Mouse (Mus musculus): Measurements from ENCODE around the gene Tmem265.

Tmem265 gene

DNA sequence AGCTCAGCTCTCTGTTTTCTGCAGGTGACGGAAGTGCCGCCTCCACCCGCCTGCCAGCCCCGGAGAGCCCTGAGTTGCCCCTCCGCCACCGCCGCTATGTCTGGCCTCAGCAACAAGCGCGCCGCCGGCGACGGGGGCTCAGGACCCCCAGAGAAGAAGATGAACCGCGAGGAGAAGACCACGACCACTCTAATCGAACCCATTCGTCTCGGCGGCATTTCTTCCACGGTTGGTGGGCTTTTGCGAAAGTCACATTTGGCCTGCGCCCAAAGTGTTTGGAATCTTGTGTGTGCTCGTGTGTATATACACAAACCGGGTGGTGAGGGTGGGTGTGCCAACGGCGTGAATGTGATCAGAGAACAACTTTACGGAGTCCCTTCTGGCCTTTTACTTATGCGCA lies 27.7 kb downstream of the Tmem265 start:
- no peak for DNase-seq (ENCODE audit: low spot score)

- DNase-seq (ENCODE audit: low spot score): no peak
Observed at GRCm38 (mm10) chr7:127589637-127590036, 28.4 kb downstream of the Tmem265 start.

DNA sequence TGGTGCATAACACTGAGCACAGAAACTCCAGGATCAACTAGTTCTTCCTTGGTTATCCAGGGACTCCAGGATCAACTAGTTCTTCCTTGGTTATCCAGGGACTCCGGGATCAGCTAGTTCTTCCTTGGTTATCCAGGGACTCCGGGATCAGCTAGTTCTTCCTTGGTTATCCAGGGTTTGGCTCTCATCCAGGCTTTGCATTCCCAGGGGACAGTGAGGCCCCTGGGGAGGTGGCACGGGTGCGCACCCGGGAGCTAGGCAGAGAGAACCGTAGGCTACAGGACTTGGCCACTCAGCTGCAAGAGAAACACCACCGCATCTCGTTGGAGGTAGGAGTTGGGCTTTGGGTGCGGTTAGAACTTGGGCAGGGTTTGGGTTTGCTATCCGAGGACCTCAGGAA lies 29.9 kb downstream of the Tmem265 start:
- no peak for DNase-seq (ENCODE audit: low spot score)

- no peak for DNase-seq (ENCODE audit: low spot score)
Observed at GRCm38 (mm10) chr7:127592575-127592974, 31.4 kb downstream of the Tmem265 start.

- no peak for DNase-seq (ENCODE audit: low spot score)
Observed at GRCm38 (mm10) chr7:127596747-127597146, 35.6 kb downstream of the Tmem265 start.

GRCm38 (mm10) chr7:127600612-127601011 lies 39.4 kb downstream of the Tmem265 start:
- DNase-seq (ENCODE audit: low spot score): no peak

DNA sequence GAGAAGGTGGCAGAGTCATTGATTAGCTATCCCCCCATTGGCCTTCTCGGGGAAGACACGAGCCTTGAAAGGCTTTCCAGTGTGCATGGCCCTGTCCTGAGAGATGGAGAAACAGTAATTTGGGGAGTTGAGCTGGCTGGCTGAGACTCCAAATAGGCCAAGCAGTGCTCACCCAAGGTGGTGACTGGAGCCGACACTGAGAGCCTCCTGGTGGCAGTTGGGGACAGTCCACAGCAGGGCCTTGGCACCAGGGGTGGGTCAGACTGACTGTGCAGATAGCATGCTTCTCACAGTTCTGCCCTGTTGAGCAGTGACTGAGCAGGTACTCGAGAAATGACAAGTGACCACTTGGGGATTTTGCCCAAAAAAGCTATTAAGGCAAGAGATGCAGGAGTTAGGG lies 40.5 kb downstream of the Tmem265 start:
- no peak for DNase-seq (ENCODE audit: low spot score)

GRCm38 (mm10) chr7:127602903-127603302 lies 41.7 kb downstream of the Tmem265 start:
- no peak for DNase-seq (ENCODE audit: low spot score)

DNA sequence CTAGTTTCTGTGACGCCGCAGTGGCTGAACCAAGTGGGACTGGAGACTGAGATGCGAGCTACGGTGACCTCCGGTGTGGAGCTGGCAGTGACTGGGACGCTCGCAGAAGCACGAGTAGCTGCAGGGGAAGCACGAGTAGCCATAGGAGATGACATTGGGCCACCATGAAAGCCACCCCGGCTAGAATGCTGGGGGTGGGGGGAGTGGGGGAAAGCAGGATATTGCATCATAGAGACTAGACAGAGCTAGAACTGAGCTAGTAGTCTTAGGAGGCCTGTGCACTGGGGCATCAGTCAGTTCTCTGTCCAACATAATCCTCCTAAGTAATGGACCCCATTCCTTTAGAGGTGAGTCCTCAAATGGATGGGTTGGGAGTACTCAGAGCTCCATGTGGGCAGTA lies 43.1 kb downstream of the Tmem265 start:
- DNase-seq (ENCODE audit: low spot score): no peak

- DNase-seq (ENCODE audit: low spot score): no peak
Observed at GRCm38 (mm10) chr7:127607150-127607549, 46.0 kb downstream of the Tmem265 start.

DNA sequence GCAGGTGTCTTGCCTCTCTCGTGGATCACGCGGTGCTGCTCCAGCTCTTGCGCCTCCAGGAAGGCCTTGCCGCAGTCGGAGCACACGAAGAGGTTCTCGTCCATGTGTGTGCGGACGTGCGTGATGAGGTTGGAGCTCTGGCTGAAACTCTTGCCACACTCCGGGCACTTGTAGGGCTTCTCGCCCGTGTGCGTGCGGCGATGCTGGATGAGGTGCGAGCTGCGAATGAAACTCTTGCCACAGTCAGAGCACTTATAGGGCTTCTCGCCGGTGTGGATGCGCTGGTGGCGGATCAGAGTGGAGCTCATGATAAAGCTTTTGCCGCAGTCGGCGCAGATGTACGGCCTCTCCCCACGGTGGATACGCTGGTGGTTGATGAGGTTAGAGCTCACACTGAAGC lies 49.8 kb downstream of the Tmem265 start:
- no peak for DNase-seq (ENCODE audit: low spot score)

GRCm38 (mm10) chr7:127611561-127611960 lies 50.4 kb downstream of the Tmem265 start:
- DNase-seq (ENCODE audit: low spot score): no peak

GRCm38 (mm10) chr7:127613501-127613900 lies 52.3 kb downstream of the Tmem265 start:
- DNase-seq (ENCODE audit: low spot score): no peak

- DNase-seq (ENCODE audit: low spot score): no peak
Observed at GRCm38 (mm10) chr7:127614091-127614490, 52.9 kb downstream of the Tmem265 start.

- DNase-seq (ENCODE audit: low spot score): peak; percentile 74
Observed at GRCm38 (mm10) chr7:127614511-127614890, 53.3 kb downstream of the Tmem265 start.

DNA sequence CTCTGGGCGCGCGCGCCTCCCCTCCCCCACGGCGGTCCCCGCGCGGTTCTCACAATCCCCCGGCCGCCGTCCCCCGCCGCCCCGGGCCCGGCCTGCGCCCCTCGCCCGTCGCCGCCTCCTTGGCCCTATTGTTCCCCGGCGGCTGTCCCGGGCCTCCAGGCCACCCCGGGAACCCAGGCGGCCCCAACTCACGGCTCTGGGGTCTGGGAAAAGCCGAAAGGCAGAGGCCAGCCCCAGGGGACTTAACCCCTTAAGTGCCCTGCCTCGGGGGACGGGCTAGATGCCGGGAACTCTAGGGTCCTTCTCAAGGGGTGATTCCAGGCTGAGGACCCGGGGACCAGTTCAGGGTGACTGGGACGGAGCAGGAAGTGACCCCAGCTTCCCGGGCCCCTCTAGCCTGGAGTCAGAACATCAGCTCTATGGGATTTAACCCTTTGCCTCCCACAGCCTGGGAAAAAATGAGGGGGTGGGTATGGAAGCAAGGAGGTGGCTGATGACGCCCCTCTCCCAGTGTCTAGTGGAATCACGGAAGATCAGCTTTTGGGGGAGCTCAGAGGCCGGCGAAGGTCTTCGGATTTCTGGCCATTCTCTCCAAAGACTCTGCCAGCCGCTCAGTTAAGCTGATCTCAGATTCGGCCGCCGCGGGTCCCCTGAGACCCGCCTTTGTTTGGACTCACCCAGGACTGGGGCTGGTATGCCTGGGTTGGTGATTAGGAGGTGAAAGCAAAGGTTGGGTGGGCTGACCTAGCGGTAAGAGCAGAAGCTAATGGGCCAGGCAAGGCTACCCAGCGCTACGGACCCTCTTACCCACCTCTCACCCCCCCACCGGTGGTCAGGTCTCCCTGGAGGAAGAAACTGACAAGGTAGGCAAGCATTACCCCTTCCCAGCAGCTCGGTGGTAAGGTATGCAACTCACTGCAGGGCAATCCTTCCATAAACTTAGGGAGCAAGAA lies 54.0 kb downstream of the Tmem265 start, which contains the start of gene Zfp629:
Gene Zfp629 (minus strand): TSS at position 907 of the 953 bp plus-strand sequence.
- peak; percentile 72 for DNase-seq (ENCODE audit: low spot score)

DNA sequence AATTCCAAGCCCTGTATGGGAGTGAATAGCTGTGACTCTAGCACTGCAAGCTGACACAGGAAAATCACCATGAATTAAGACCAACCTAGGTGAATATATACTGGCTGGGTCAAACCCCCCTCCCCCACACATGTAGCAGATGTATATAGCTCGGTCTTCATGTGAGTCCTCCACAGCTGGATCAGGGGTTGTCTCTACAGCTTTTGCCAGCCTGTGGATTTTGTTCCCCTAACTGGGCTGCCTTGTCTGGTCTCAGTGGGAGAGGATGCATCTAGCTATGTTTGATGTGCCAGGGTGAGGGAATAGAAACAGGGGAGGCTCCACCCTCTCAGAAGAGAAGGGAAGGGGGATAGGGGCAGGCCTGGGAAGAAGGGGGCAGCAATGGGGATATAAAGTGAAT lies 55.1 kb downstream of the Tmem265 start:
- DNase-seq (ENCODE audit: low spot score): no peak

All from ovary, postnatal 36 days (tissue).